Mouse (Mus musculus) heart, postnatal 36 days (tissue): ENCODE results near the gene Gapvd1. TPM values are rescaled to one million over a fixed set of nuclear protein-coding genes. Genes with fewer than 3 reads are reported as not detected.
"Not testable (repeated sequence)": the region's sequence is repeated elsewhere in the genome, so short reads cannot be mapped to it uniquely, and the experiment has no call there.

ENCODE experiments used
- DNase-seq, 2 experiments: peaks; one replicate each; pipeline ENCODE4 v3.0.0; 2021 to 2022
- intact Hi-C: fragments of 180-260 bp; cut with DNase I; formaldehyde crosslinking; loops from one replicate; pipeline ENCODE4 v1.15.1; 2025
- total RNA-seq, 2 experiments: library from RNA; stranded (reverse); gene quantifications; 2 replicates each; pipeline ENCODE4 v1.2.3; 2021

The Gapvd1 gene
- total RNA-seq, 2 experiments from 2014 or later = 37.5 to 41.5 TPM

DNA sequence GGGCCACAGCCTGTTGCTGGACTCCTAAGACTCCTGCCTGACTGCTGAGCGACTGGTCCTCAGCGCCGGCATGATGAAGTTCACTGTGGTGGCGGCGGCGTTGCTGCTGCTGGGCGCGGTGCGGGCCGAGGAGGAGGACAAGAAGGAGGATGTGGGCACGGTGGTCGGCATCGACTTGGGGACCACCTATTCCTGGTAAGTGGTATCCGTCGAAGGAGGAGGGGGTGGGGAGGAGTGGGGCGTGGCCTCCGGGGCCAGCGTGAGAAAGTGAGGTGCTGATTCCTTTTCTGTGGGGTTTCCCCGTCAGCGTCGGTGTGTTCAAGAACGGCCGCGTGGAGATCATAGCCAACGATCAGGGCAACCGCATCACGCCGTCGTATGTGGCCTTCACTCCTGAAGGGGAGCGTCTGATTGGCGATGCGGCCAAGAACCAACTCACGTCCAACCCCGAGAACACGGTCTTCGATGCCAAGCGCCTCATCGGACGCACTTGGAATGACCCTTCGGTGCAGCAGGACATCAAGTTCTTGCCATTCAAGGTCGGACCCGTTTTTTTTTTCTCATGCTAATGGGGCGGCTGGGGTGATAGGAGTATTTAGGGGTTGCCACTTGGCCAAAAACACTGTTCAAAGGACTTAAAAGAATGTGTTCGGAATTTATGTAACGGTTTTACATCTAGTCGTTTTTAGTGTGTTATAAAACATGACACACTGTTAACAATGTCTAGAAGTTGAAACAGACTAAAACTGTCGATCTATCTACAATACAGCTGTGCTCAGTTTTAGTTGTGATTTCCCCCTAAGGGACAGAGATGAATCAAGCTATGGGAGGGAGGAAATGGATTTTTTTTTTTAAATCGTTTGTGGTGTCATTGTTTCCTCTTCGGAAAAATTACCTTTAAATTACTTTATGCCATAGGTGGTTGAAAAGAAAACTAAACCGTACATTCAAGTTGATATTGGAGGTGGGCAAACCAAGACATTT lies 17.5 kb upstream of the Gapvd1 start:
- intact Hi-C loops = loop anchor here (2.0 kb wide), 1 partner anchor 26 kb away; the partner anchor contains the start of gene Rabepk
- no peak for DNase-seq

DNA sequence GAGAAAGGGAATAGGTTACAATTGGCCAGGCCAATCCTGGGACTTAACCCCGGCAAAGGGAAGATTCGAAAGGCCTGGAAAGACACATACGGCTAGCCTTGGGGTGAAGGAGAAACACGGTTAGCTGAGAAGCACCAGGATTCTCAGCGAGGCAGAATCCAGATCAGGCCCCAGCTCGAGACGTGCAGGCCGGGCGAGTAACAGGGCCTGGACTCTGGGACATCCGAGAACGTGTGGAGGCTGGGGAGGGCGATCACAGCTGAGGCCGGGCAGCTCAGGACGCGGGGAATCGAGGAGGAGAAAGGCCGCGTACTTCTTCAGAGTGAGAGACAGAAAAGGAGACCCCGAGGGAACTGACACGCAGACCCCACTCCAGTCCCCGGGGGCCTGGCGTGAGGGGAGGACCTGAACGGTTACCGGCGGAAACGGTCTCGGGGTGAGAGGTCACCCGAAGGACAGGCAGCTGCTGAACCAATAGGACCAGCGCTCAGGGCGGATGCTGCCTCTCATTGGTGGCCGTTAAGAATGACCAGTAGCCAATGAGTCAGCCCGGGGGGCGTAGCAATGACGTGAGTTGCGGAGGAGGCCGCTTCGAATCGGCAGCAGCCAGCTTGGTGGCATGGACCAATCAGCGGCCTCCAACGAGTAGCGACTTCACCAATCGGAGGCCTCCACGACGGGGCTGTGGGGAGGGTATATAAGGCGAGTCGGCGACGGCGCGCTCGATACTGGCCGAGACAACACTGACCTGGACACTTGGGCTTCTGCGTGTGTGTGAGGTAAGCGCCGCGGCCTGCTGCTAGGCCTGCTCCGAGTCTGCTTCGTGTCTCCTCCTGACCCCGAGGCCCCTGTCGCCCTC lies 16.6 kb upstream of the Gapvd1 start, which contains the start of gene Hspa5:
Gene Hspa5, plus strand, starts transcription at position 603 of the 859 bp plus-strand sequence.
- intact Hi-C loops = loop anchor here (1.0 to 2.0 kb wide), 3 partner anchors 17 to 340 kb away; partner anchors contain the start of gene Rabepk
- DNase-seq = peak; percentile 96 to 97

- intact Hi-C loops = loop anchor here (1.0 kb wide), 2 partner anchors 17 to 340 kb away; no protein-coding TSS in a partner anchor
Observed at GRCm38 (mm10) chr2:34770951-34771350, 15.9 kb upstream of the Gapvd1 start.

DNA sequence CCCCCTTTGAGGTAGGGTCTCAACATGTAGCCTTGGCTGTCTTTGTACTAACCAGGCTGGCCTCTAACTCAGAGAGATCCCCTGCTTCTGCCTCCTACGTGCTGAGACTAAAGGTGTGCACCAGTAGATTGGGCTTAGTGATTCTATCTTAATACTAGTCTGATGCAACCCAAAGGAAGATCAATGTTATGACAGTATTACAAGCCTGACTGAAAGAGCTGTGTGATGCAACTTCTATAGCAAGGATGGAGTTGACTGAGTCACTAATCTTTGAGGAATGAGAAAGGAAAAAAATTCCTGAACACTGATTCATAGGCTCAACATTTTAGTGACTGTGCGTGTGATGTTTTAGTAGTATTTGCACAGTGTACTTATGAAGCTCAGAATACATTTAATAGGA lies 15.0 kb upstream of the Gapvd1 start:
- intact Hi-C loops = no loop called here
- no peak for DNase-seq

More at GRCm38 (mm10) chr2:34770951-34771350, 15.9 kb upstream of the Gapvd1 start:
- no peak for DNase-seq

- intact Hi-C loops = no loop called here
- DNase-seq = no peak
Observed at GRCm38 (mm10) chr2:34764801-34765200, 9.8 kb upstream of the Gapvd1 start.

DNA sequence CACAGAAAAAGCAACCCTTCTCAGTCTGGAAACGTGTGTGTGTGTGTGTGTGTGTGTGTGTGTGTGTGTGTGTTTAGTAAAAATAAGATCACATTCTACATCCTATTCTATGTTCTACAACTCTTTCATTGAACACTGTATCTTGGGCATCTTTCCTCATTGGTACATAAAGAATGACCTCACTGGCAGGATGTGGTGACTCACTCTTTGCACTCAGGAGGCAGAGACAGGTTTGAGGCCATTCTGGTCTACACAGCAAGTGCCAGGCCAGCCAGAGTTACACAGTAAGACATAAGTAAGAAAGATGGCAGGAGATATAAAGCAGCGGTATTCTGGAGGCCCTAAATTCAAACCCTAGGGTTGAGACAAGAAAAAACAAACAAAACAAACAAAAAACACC lies 7.8 kb upstream of the Gapvd1 start:
- intact Hi-C loops = no loop called here
- DNase-seq = no peak

- intact Hi-C loops = no loop called here
Observed at GRCm38 (mm10) chr2:34762174-34762573, 7.1 kb upstream of the Gapvd1 start.

GRCm38 (mm10) chr2:34761272-34761671 lies 6.2 kb upstream of the Gapvd1 start:
- DNase-seq, intact Hi-C loops: not testable (repeated sequence)

More at GRCm38 (mm10) chr2:34762174-34762573, 7.1 kb upstream of the Gapvd1 start:
- no peak for DNase-seq

DNA sequence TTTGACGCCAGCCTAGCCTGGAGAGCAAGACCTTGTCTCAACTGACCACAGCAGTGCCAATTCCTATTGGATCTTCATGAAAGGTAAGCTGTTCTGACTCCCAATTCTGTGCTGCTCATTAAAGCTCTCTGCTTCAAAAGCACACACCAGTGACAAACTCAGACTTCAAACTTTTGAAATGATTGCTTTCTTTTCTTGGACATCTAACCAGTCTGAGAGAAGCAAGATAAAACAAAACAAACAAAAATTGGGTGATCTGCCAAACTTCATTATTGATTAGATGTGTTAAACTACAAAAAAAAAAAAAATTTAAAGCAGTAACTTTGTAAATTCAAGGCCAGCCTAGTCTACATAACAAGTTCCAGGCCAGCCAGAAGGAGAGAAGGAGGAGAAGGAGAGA lies 2.3 kb upstream of the Gapvd1 start:
- no peak for DNase-seq
- intact Hi-C loops = no loop called here

DNA sequence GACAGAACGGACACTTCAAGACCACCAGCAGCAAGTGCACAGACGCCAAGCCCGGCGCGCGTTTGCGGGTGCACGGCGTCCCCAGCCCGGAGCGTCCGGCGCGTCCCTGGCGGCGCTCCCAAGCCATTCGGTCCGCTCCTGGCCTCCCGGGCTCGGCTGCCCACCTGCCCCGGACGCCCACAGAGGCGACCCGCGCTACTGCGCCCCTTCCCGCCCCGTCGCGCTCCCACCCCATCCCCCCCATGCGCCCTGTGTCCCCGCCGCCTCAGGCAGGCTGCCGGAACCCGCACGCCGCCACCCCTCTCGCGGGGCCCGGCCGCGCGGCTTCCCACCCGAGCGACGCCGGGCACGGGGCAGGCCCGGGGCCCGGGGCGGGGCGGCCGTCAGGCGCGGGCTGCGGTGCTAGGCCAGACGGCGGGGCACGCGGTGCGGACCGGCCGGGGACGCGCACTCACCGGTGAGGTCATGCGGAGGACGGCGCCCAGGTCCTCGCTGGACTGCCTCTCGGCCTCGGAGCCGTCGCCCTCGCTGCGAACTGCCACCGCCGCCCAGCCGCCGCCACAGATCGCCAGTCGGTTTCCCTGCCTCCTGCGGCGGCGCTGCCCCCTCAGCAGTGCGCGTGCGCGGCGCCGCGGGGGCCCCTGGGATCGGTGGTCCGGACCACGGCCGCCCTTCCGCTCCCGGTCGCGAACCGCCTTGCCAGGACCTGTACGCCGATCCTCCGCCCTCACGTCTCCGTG lies 1.1 kb downstream of the Gapvd1 start:
- intact Hi-C loops = loop anchor here (1.0 kb wide), 2 partner anchors 17 to 47 kb away; partner anchors contain the start of gene Hspa5

DNA sequence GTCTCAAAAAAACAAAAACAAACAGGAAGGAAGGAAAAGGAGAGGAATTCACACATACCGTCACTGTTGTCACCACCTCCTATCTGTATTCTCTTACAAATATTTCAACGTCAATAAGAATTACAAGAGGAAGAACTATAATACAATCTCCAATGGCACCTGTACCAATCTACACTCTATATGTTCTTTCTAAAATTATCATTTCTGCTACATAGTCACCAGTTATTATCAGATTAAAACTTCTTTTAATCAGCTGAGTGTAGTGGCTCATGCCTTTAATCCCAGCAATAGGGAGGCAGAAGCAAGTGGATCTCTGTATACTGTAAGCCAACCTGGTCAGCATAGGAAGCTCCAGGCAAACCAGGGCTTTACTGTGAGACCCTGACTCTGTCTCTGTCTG lies 4.8 kb downstream of the Gapvd1 start:
- no peak for DNase-seq
- intact Hi-C loops = no loop called here

More for the DNA sequence above, 1.1 kb downstream of the Gapvd1 start:
- DNase-seq = peak; percentile 89 to 92

DNA sequence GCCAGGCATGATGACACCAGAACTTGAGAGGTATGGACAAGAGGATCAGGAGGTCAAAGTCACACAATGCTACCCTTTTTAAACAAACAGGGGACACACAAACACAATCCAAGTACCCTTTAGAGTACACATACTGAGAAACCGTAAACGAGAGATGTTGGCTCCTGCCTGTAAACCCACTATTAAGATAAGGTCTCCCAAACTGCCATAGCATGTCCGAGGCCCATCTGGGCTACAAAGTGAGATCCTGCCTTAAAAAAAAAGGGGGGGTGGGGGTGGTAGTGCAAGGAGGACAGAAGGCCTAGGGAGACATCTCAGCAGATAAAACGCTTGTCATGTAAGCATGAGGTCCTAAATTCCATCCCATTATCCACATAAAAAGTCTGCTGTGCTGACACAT lies 6.6 kb downstream of the Gapvd1 start:
- DNase-seq = no peak
- intact Hi-C loops = no loop called here

DNA sequence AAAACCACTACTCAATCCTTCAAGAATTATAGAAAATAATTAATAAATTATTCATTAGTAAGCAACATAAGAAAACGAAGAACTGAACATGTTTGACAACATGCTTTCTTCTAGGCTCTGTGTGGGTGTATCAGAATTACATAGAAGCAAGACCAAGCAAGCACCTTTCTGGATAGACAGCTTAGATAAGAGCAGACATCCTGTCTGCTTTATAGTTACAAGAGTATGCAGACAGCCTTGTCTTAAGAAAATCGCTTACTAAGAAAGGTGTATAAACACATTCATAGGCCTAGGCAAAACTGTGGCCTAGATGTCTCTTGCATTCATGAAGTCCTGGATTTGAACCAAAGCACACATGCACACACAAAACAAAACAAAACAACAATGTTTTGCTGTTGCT lies 9.4 kb downstream of the Gapvd1 start:
- no peak for DNase-seq

DNA sequence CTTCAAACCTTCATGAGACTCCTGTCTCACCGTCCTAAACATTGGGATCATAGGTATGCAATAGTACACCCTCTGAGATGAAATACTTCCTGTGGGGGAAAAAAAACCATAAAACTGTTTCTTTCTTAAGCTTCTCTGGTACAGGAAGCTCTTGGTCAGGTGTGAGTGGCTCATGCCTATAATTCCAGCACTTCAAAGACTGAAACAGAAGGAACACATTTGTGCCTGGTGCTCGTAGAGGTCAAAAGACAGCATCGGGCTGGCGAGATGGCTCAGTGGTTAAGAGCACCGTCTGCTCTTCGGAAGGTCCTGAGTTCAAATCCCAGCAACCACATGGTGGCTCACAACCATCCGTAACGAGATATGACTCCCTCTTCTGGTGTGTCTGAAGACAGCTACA lies 10.6 kb downstream of the Gapvd1 start:
- DNase-seq = no peak
- intact Hi-C loops = no loop called here

More for the DNA sequence above, 9.4 kb downstream of the Gapvd1 start:
- intact Hi-C loops = no loop called here

- DNase-seq = no peak
- intact Hi-C loops = no loop called here
Observed at GRCm38 (mm10) chr2:34742675-34743074, 12.4 kb downstream of the Gapvd1 start.

GRCm38 (mm10) chr2:34741390-34742159 lies 13.5 kb downstream of the Gapvd1 start:
- intact Hi-C loops = no loop called here
- no peak for DNase-seq

DNA sequence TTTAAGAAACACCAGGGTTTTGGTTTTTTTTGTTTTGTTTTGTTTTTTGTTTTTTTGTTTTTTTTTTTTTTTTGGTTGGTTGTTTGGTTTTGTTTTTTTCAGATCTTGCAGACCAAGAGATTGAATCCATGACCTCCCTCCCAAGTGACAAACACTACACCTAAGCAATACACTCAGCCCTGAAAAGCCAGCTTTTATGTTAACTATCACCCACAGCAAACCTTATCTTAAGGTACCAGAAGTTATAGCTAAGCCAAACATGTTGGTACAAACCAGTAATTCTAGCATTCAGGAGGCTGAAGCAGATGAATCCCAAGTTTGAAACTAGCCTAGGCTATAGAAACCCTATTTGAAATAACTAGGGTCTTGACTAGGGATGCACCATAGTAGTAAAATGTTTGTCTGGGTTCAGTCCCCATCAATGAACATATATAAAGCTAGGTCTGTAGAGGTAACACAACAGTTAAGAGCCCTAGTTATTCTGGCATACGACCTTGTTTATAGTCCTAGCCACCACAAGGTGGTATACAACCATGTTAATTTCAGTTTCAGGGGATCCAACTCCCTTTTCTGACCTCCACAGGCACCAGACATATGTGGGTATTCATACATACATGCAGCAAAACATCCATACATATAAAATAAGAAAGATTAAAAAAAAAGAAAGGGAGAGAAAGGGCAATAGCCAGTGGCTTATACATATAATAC lies 15.2 kb downstream of the Gapvd1 start:
- DNase-seq = no peak
- intact Hi-C loops = no loop called here

- no peak for DNase-seq
- intact Hi-C loops = no loop called here
Observed at GRCm38 (mm10) chr2:34737911-34738310, 17.1 kb downstream of the Gapvd1 start.

- intact Hi-C loops = no loop called here
- no peak for DNase-seq
Observed at GRCm38 (mm10) chr2:34736626-34737025, 18.4 kb downstream of the Gapvd1 start.
